Mouse (Mus musculus): ENCODE data around the gene Lrrc57. TPM values are rescaled to one million over a fixed set of nuclear protein-coding genes. Genes with fewer than 3 reads are reported as not detected.

Gene Lrrc57
- polyA plus RNA-seq (2012; rRNA removed) = 24.2 and 25.5 TPM in 2 replicates

GRCm38 (mm10) chr2:120608830-120609723 is at the start of gene Lrrc57, which contains the start of gene Haus2:
Gene Lrrc57, minus strand, starts transcription at chr2:120609520.
Gene Haus2, plus strand, starts transcription at chr2:120609383.

GRCm38 (mm10) chr2:120628886-120629735 is 19.8 kb upstream of the Lrrc57 start, which contains the start of gene Stard9:
Gene Stard9, plus strand, starts transcription at chr2:120629121.

GRCm38 (mm10) chr2:120566886-120567797 is 42.2 kb downstream of the Lrrc57 start, which contains the start of gene Snap23:
Gene Snap23, plus strand, starts transcription at chr2:120567671.

GRCm38 (mm10) chr2:120563235-120563990 is 45.9 kb downstream of the Lrrc57 start, which contains the start of gene Zfp106:
Gene Zfp106, minus strand, starts transcription at chr2:120563843.

Other genes starting within 250 kb of the Lrrc57 start
- 6.7 and 7.3 TPM in 2 replicates for gene Ganc, start 205.6 kb downstream of the Lrrc57 start, polyA plus RNA-seq (2012; rRNA removed)
- 19.2 and 21.2 TPM in 2 replicates for gene Tmem87a, start 205.4 kb downstream of the Lrrc57 start, polyA plus RNA-seq (2012; rRNA removed)
- 1.1 and 1.7 TPM in 2 replicates for gene Capn3, start 153.5 kb downstream of the Lrrc57 start, polyA plus RNA-seq (2012; rRNA removed)
- gene Zfp106, start 45.7 kb downstream of the Lrrc57 start, polyA plus RNA-seq (2012; rRNA removed) = 42.4 and 45.9 TPM in 2 replicates
- 19.2 and 21.9 TPM in 2 replicates for gene Snap23, start 41.8 kb downstream of the Lrrc57 start, polyA plus RNA-seq (2012; rRNA removed)
- gene Haus2, start 137 bp downstream of the Lrrc57 start, polyA plus RNA-seq (2012; rRNA removed) = 17.0 and 17.6 TPM in 2 replicates
- 14.0 and 16.4 TPM in 2 replicates for gene Stard9, start 19.6 kb upstream of the Lrrc57 start, polyA plus RNA-seq (2012; rRNA removed)
- gene Cdan1, start 240.6 kb upstream of the Lrrc57 start, polyA plus RNA-seq (2012; rRNA removed) = 32.6 and 35.4 TPM in 2 replicates
- 21.0 and 22.6 TPM in 2 replicates for gene Ttbk2, start 241.1 kb upstream of the Lrrc57 start, polyA plus RNA-seq (2012; rRNA removed)

All from central nervous system, embryonic 18 days (tissue).